Mouse (Mus musculus): Measurements from ENCODE around the gene Ccdc85b. TPM values are rescaled to one million over a fixed set of nuclear protein-coding genes. Genes with fewer than 3 reads are reported as not detected.

Gene Ccdc85b
- polyA plus RNA-seq, 1 experiment from 2014 or later = 8.0 TPM

DNA sequence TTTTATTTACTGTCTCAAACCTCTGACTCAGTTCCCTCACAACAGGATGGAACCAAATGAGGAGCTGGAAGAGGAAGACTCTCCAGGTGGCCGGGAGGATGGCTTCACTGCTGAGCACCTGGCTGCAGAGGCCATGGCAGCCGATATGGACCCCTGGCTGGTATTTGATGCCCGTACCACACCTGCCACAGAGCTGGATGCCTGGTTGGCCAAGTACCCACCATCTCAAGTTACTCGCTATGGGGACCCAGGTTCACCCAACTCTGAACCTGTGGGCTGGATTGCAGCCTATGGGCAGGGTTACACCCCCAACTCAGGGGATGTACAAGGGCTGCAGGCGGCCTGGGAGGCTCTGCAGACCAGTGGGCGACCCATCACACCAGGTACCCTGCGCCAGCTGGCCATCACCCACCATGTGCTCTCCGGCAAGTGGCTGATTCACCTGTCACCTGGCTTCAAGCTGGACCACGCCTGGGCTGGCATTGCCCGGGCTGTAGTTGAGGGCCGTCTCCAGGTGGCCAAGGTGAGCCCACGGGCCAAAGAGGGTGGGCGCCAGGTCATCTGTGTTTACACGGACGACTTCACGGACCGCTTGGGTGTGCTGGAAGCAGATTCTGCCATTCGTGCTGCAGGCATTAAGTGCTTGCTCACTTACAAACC lies 31.7 kb downstream of the Ccdc85b start:
- Histone ChIP-seq H3K27ac (ENCODE audit: low read depth, low read length) (peak overlapping the region; percentile 86; the same call in 1 of the 2 replicates), H3K4me1 (ENCODE audit: control insufficient read depth, insufficient read depth, low read length) (peaks cover 26% of the 10 kb centered on the region), H3K27me3 (ENCODE audit: control insufficient read depth, insufficient read depth, low read length) (no peaks in the 10 kb centered on the region), H3K4me2 (ENCODE audit: low read depth, low read length) (peak overlapping the region; percentile 84), H3K9me3 (ENCODE audit: control insufficient read depth, low read length) (no peaks in the 10 kb centered on the region), H3K36me3 (ENCODE audit: control insufficient read depth, insufficient read depth, low read length) (peaks cover 7% of the 10 kb centered on the region; the same call in 1 of the 2 replicates), H3K4me3 (ENCODE audit: low read depth, low read length) (peak overlapping the region; percentile 66), H3K9ac (replicated peaks; ENCODE audit: low read depth, low read length) (peak overlapping the region; percentile 83)
- WGBS = 93% methylated on average over 18 of the region's 18 CpGs
- ATAC-seq (ENCODE audit: low read depth) = no peak

DNA sequence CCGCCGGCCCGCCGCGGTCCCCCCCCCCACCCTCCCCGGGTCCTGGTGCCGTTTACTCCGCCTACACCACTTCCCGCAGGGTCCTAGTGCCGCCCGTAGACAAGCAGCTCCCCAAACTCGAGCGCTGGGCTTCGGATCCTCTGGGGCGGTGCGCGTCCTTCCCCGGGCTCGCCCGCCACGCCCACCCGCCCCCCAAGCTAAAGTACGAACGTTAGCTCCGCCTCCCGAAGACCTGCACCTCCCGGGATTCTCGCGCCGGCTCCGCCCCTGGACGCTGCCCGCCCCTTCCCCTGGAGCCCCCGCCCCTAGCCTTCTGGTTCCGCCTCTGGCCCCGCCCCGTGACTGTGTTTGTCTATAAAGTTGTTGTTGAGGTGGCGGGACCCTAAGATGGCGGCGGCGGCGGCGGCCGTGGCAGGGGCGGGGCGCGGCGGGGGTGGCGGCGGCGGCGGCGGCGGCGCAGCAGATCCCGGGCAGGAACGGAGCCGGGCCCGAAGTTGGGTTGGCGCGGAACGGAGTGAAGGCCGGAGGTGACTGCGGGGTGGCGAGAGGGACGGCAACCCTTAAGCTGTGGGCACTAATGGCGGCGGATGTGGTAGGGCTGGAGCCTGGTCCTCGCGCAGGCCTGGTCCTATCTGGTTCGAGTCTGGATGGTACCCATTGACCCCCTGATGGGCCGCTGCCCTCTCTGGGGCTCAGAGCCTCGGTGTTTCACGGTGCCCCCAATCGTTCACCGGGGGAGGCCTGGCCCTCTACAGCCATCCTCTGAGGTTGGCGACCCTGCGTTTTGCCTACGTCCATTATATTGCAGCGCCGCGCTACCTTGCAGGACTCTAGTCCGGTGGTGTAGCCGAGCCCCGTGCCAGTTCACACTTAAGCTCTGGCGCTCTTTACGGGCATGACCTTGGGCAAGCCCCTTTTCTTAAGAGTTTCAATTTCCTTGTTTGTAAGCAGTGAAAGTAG lies 32.6 kb downstream of the Ccdc85b start, which contains the start of the genes Drap1 and AI837181:
Gene Drap1 (minus strand): TSS at position 198 of the 960 bp plus-strand sequence.
Gene AI837181 (plus strand): TSS at position 363 of the 960 bp plus-strand sequence.
- under 1% methylated on average over 65 of the region's 87 CpGs for whole genome bisulfite sequencing
- Histone ChIP-seq H3K4me1 (ENCODE audit: control insufficient read depth, insufficient read depth, low read length) (peaks cover 26% of the 10 kb centered on the region), H3K9me3 (ENCODE audit: control insufficient read depth, low read length) (no peaks in the 10 kb centered on the region), H3K27me3 (ENCODE audit: control insufficient read depth, insufficient read depth, low read length) (no peaks in the 10 kb centered on the region), H3K27ac (ENCODE audit: low read depth, low read length) (peak within 1 kb of the TSS; percentile 86), H3K4me3 (ENCODE audit: low read depth, low read length) (peak within 1 kb of the TSS; percentile 66), H3K4me2 (ENCODE audit: low read depth, low read length) (peak within 1 kb of the TSS; percentile 84), H3K9ac (replicated peaks; ENCODE audit: low read depth, low read length) (peak within 1 kb of the TSS; percentile 83), H3K36me3 (ENCODE audit: control insufficient read depth, insufficient read depth, low read length) (peaks cover 12% of the 10 kb centered on the region; the same call in 1 of the 2 replicates)
- ATAC-seq (ENCODE audit: low read depth) = peak; percentile 90

DNA sequence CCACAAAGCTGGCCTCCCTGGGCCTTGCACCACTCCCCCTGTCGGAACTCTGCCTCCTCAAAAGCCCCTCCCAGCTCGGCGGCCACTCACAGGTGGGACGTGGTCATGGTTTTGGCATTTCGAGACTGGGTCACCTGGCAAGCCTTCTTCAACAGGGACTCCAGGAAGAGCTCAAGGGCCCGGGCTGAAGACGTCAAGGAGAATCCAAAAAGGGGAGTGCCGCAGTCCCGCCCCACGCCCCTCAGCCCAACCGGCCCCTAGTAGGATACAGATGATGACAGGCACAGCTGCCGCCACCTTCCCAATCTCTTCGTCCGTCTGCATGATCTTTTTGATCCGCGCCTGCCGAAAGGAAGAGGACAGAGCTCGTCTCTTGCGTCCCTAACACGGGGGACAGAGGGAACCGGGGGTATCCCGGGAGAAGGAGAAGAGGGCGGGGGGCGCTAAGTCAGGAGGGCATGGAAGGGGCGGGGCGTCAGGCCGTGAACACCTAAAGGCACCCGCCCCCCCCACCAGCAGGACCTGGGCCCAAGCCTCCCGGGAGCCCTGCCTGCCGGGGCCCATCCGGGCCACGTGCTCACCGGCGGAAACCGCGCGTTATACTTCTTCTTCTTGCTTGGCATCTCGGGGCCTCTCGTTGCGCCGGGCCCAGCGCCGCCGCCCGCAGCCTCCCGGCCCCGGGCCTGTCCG lies 33.5 kb downstream of the Ccdc85b start:
- Histone ChIP-seq H3K4me2 (ENCODE audit: low read depth, low read length) (peak overlapping the region; percentile 55), H3K9ac (replicated peaks; ENCODE audit: low read depth, low read length) (peak overlapping the region; percentile 83), H3K4me1 (ENCODE audit: control insufficient read depth, insufficient read depth, low read length) (peaks cover 26% of the 10 kb centered on the region), H3K4me3 (ENCODE audit: low read depth, low read length) (peak overlapping the region; percentile 66), H3K27ac (ENCODE audit: low read depth, low read length) (peak overlapping the region; percentile 80), H3K36me3 (ENCODE audit: control insufficient read depth, insufficient read depth, low read length) (peaks cover 12% of the 10 kb centered on the region; the same call in 1 of the 2 replicates), H3K27me3 (ENCODE audit: control insufficient read depth, insufficient read depth, low read length) (no peaks in the 10 kb centered on the region), H3K9me3 (ENCODE audit: control insufficient read depth, low read length) (no peaks in the 10 kb centered on the region)
- peak; percentile 59 for ATAC-seq (ENCODE audit: low read depth)
- WGBS = under 1% methylated on average over 44 of the region's 48 CpGs

DNA sequence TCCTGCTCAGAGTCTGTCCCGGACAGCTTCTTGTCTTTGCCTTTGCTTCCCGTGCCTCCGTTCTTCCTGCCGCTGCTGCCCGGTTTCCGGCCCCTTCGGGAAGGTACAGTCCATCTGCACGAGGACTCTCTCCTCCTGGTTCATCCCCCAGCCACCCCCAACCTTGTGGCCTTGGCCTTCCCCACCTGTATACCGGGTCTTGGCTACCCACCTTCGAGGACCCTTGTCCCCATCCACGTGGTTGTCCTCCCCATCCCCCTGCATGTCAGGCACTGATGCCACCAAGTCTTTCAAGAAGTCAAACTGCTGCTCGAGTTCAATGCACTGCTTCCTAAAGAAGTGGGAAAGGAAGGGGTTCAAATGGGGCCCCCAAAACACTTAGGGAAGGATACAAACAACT lies 34.1 kb downstream of the Ccdc85b start:
- no peak overlapping the region for H3K27ac ChIP-seq (ENCODE audit: low read depth, low read length)
- peaks cover 26% of the 10 kb centered on the region for H3K4me1 ChIP-seq (ENCODE audit: control insufficient read depth, insufficient read depth, low read length)
- peak overlapping the region; percentile 66 for H3K4me3 ChIP-seq (ENCODE audit: low read depth, low read length)
- peaks cover 12% of the 10 kb centered on the region; the same call in 1 of the 2 replicates for H3K36me3 ChIP-seq (ENCODE audit: control insufficient read depth, insufficient read depth, low read length)
- H3K9ac ChIP-seq (replicated peaks; ENCODE audit: low read depth, low read length) = peak overlapping the region; percentile 83
- WGBS = 68% methylated on average over 12 of the region's 12 CpGs
- peak overlapping the region; percentile 55 for H3K4me2 ChIP-seq (ENCODE audit: low read depth, low read length)
- ATAC-seq (ENCODE audit: low read depth) = no peak
- H3K9me3 ChIP-seq (ENCODE audit: control insufficient read depth, low read length) = no peaks in the 10 kb centered on the region
- H3K27me3 ChIP-seq (ENCODE audit: control insufficient read depth, insufficient read depth, low read length) = no peaks in the 10 kb centered on the region

DNA sequence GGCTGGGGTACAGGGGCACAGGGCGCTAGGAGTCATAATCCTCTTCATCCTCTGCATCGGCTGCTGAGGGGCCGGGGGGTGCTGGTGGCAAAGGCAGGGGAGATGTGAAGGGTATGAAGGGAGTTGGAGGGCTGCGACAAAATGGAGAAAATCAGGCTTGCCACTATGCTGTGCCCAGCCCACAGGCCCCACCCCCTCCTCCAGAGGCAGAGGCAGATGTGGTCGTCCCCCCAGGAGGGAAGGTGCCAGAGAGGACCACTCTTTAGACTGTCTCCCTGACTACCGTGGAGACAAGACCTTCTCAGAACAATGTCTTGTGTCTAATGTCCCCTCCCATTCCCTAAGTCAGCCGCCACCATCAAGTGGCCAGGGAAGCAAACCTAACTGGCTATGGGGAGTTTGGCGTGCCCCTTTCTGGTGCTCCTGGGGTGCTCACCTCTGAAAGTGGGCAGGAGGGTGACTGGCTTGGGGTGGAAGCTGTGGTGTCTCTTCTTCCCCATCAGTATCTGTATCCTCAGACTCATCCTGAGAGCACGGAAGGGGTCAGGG lies 34.7 kb downstream of the Ccdc85b start:
- H3K36me3 ChIP-seq (ENCODE audit: control insufficient read depth, insufficient read depth, low read length) = peaks cover 12% of the 10 kb centered on the region; the same call in 1 of the 2 replicates
- no peak for ATAC-seq (ENCODE audit: low read depth)
- peaks cover 26% of the 10 kb centered on the region for H3K4me1 ChIP-seq (ENCODE audit: control insufficient read depth, insufficient read depth, low read length)
- 79% methylated on average over 9 of the region's 9 CpGs for WGBS
- peak overlapping the region; percentile 83 for H3K9ac ChIP-seq (replicated peaks; ENCODE audit: low read depth, low read length)
- H3K4me2 ChIP-seq (ENCODE audit: low read depth, low read length) = peak overlapping the region; percentile 55
- no peak overlapping the region for H3K27ac ChIP-seq (ENCODE audit: low read depth, low read length)
- no peaks in the 10 kb centered on the region for H3K27me3 ChIP-seq (ENCODE audit: control insufficient read depth, insufficient read depth, low read length)
- no peaks in the 10 kb centered on the region for H3K9me3 ChIP-seq (ENCODE audit: control insufficient read depth, low read length)
- no peak overlapping the region; the same call in 1 of the 2 replicates for H3K4me3 ChIP-seq (ENCODE audit: low read depth, low read length)

DNA sequence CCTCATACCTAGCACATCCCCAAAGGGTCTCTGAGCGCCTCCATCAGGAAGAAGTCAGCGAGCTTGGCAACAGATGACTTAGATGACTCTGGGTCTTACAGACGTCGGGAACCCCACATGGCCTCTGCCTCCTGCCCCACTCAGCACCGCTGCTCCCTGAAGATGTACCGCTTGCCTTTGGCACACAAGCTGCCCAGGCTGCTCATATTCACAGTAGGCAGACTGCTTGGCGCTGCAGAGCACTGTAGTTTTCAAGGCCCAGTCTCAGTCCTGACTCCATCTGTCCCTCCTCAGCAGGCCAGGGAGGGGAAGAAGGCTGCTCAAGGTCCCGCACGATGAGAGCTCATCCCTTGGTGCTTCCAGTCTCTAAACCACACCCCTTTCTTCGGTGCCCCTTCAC lies 35.4 kb downstream of the Ccdc85b start:
- Histone ChIP-seq H3K27ac (ENCODE audit: low read depth, low read length) (no peak overlapping the region), H3K4me3 (ENCODE audit: low read depth, low read length) (no peak overlapping the region), H3K36me3 (ENCODE audit: control insufficient read depth, insufficient read depth, low read length) (peaks cover 12% of the 10 kb centered on the region; the same call in 1 of the 2 replicates), H3K9ac (replicated peaks; ENCODE audit: low read depth, low read length) (no peak overlapping the region), H3K4me2 (ENCODE audit: low read depth, low read length) (no peak overlapping the region), H3K4me1 (ENCODE audit: control insufficient read depth, insufficient read depth, low read length) (peaks cover 24% of the 10 kb centered on the region), H3K9me3 (ENCODE audit: control insufficient read depth, low read length) (no peaks in the 10 kb centered on the region), H3K27me3 (ENCODE audit: control insufficient read depth, insufficient read depth, low read length) (no peaks in the 10 kb centered on the region)
- ATAC-seq (ENCODE audit: low read depth) = no peak
- WGBS = 88% methylated on average over 10 of the region's 10 CpGs

DNA sequence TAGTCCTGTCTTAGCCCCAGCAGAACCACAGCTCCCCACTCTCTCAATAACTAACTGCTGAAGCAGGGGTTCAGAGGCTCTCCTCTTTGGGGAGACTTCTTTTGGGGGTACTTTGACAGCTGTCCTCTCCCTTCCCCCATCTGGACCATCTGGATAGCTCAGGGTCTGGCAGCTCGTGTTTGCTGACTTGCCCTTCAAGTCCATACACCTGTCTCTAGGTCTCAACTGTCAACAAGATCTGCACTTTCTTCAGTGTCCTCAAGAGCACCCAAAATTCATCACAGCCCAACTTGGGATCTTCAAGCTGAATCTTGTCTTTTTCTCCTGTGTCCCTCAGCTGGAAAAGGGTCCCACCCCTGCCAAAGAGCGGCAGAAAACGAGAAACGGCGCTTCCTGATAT lies 35.9 kb downstream of the Ccdc85b start:
- H3K9me3 ChIP-seq (ENCODE audit: control insufficient read depth, low read length) = no peaks in the 10 kb centered on the region
- peaks cover 12% of the 10 kb centered on the region; the same call in 1 of the 2 replicates for H3K36me3 ChIP-seq (ENCODE audit: control insufficient read depth, insufficient read depth, low read length)
- no peaks in the 10 kb centered on the region for H3K27me3 ChIP-seq (ENCODE audit: control insufficient read depth, insufficient read depth, low read length)
- H3K27ac ChIP-seq (ENCODE audit: low read depth, low read length) = no peak overlapping the region
- peaks cover 23% of the 10 kb centered on the region for H3K4me1 ChIP-seq (ENCODE audit: control insufficient read depth, insufficient read depth, low read length)
- no peak overlapping the region for H3K4me2 ChIP-seq (ENCODE audit: low read depth, low read length)
- no peak for ATAC-seq (ENCODE audit: low read depth)
- H3K4me3 ChIP-seq (ENCODE audit: low read depth, low read length) = no peak overlapping the region
- WGBS = 93% methylated on average over 5 of the region's 5 CpGs
- H3K9ac ChIP-seq (replicated peaks; ENCODE audit: low read depth, low read length) = no peak overlapping the region

DNA sequence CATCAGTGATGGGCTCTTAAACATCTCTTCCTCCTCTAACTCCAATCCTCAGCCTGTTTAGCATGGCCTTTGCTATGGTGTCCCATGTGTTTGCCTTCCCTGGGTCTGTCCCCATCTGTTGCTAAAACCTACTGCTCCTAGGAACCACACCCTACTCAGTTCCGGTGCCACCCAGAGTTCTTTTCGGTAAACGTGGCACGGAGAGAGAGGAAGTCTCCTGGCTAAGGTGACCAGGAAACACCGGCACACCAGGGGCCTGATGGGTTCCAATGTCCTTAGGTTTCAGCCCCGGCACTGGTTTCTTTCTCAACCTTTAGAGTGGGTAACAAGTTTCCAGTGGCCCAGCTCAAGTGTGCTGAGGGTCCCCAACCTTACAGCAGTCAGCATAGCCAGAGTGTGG lies 37.1 kb downstream of the Ccdc85b start:
- Histone ChIP-seq H3K27me3 (ENCODE audit: control insufficient read depth, insufficient read depth, low read length) (no peaks in the 10 kb centered on the region), H3K36me3 (ENCODE audit: control insufficient read depth, insufficient read depth, low read length) (peaks cover 9% of the 10 kb centered on the region; the same call in 1 of the 2 replicates), H3K4me2 (ENCODE audit: low read depth, low read length) (no peak overlapping the region), H3K9ac (replicated peaks; ENCODE audit: low read depth, low read length) (no peak overlapping the region), H3K9me3 (ENCODE audit: control insufficient read depth, low read length) (no peaks in the 10 kb centered on the region), H3K4me1 (ENCODE audit: control insufficient read depth, insufficient read depth, low read length) (peaks cover 11% of the 10 kb centered on the region), H3K4me3 (ENCODE audit: low read depth, low read length) (no peak overlapping the region), H3K27ac (ENCODE audit: low read depth, low read length) (no peak overlapping the region)
- 95% methylated on average over 6 of the region's 6 CpGs for WGBS
- no peak for ATAC-seq (ENCODE audit: low read depth)
